In the genomic region with DNA sequence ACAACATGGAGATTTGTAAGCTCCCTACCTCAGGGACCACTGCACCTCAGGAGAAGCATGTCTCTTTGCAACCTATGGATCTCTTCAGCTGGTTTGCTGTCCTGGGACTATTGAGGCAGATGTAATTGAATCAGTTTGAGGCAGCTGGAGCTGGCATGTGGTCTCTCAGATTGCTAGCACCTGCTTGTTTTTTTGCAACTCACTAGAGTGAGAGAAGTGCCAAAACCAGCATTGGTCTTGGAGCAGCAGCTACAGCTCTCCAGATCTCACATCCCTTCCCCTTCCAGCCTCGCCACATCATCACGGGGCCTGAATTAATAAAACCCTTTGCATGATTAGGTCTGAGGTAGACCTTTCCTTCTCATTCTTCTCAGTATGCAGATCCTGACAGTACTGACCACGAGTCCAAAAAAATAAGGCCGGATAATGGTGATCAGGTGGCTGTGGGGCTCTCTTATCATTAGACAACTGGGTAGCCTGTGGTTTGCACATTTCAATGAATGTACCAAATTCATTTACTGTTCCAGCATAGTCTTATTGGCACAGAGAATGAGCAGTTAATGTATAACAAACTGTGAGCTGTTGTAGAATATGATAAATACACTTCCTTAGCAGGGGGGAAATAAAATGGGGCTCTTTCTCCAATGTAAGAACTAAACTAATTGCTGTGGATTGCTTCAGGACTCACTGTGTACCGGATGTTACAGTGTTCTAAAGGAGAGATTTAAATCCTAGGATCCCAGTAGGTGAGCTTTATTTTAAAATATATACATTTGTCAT, we compare ENCODE assay signal across 10 mouse cellular contexts.
DNase-seq lines count a peak whose midpoint lies in the region; ATAC-seq and TF ChIP-seq lines count a peak whose summit lies in the region.
"Had no signal": no experiment of that assay in that cellular context is flagged by ENCODE, and none has a peak within 500 bp of the region (broad histone marks: within the 10 kb centered on the region; RNA-seq: fewer than 3 reads in every experiment).

No protein-coding gene starts in this region.

- no peak for DNase-seq in forebrain, embryonic 10.5 days (ENCODE audit: extremely low spot score, low spot score)
- no peak for DNase-seq in liver, postnatal 0 days
- peak; percentile 61 for DNase-seq in fibroblast of lung, adult 2 months (ENCODE audit: low read depth)
- no peak for DNase-seq in kidney, postnatal 14 days
- DNase-seq in adrenal gland, adult 2 months, result no peak
- DNase-seq: heart, postnatal 4 days; lung, postnatal 4 days had no signal

- ATAC-seq in forebrain, embryonic 13.5 days, result peak; percentile 69
- ATAC-seq in liver, postnatal 0 days, result no peak
- no peak for ATAC-seq in liver, embryonic 12.5 days
- ATAC-seq in megakaryocyte-erythroid progenitor cell, adult 5-6 weeks (replicated peaks; ENCODE audit: low FRiP score, low TSS enrichment, poor library complexity, severe bottlenecking), result peak; percentile 75

- H3K9ac ChIP-seq in forebrain, embryonic 13.5 days, result no peak overlapping the region
- no peak overlapping the region for H3K9ac ChIP-seq in liver, postnatal 0 days (replicated peaks)
- no peak overlapping the region for H3K9ac ChIP-seq in liver, embryonic 12.5 days

- no peak for TF ChIP-seq CTCF in liver, postnatal 0 days (IDR thresholded peaks at IDR 0.05; ENCODE audit: low read depth)

- H3K36me3 ChIP-seq in forebrain, embryonic 13.5 days (ENCODE audit: poor library complexity, severe bottlenecking), result no peaks in the 10 kb centered on the region
- H3K36me3 ChIP-seq in forebrain, embryonic 10.5 days (replicated peaks), result no peaks in the 10 kb centered on the region
- H3K36me3 ChIP-seq in liver, postnatal 0 days (replicated peaks; ENCODE audit: insufficient read depth, low read length), result no peaks in the 10 kb centered on the region
- H3K36me3 ChIP-seq in liver, embryonic 12.5 days, result no peaks in the 10 kb centered on the region

- WGBS in forebrain, embryonic 13.5 days, result 70% methylated on average over 5 of the region's 5 CpGs
- WGBS in forebrain, embryonic 10.5 days, result 87% methylated on average over 5 of the region's 5 CpGs
- WGBS in liver, postnatal 0 days (ENCODE audit: insufficient replicate concordance), result 65% methylated on average over 5 of the region's 5 CpGs
- whole genome bisulfite sequencing in liver, embryonic 12.5 days (ENCODE audit: insufficient replicate concordance), result 60% methylated on average over 5 of the region's 5 CpGs

- H3K4me2 ChIP-seq in forebrain, embryonic 13.5 days, result no peak overlapping the region
- no peak overlapping the region for H3K4me2 ChIP-seq in liver, postnatal 0 days (ENCODE audit: low read depth, low read length)
- no peak overlapping the region for H3K4me2 ChIP-seq in liver, embryonic 12.5 days

- H3K4me3 ChIP-seq in forebrain, embryonic 13.5 days, result no peak overlapping the region
- H3K4me3 ChIP-seq in forebrain, embryonic 10.5 days, result no peak overlapping the region
- H3K4me3 ChIP-seq in liver, postnatal 0 days (ENCODE audit: low read depth, low read length), result no peak overlapping the region
- no peak overlapping the region for H3K4me3 ChIP-seq in liver, embryonic 12.5 days

- H3K9me3 ChIP-seq in forebrain, embryonic 13.5 days (replicated peaks), result no peaks in the 10 kb centered on the region
- no peaks in the 10 kb centered on the region for H3K9me3 ChIP-seq in forebrain, embryonic 10.5 days
- no peaks in the 10 kb centered on the region for H3K9me3 ChIP-seq in liver, postnatal 0 days (ENCODE audit: low read length)
- H3K9me3 ChIP-seq in liver, embryonic 12.5 days (replicated peaks), result no peaks in the 10 kb centered on the region

- H3K27ac ChIP-seq in forebrain, embryonic 13.5 days, result no peak overlapping the region
- no peak overlapping the region for H3K27ac ChIP-seq in forebrain, embryonic 10.5 days
- 0 out of 2 replicates have a peak overlapping the region, but pooled peaks have one; percentile 2 for H3K27ac ChIP-seq in liver, postnatal 0 days (ENCODE audit: low read depth)
- H3K27ac ChIP-seq in liver, embryonic 12.5 days, result no peak overlapping the region

- peaks cover 12% of the 10 kb centered on the region; the same call in 1 of the 2 replicates for H3K4me1 ChIP-seq in forebrain, embryonic 13.5 days
- H3K4me1 ChIP-seq in forebrain, embryonic 10.5 days, result no peaks in the 10 kb centered on the region
- H3K4me1 ChIP-seq in liver, postnatal 0 days (ENCODE audit: insufficient read depth), result no peaks in the 10 kb centered on the region
- no peaks in the 10 kb centered on the region for H3K4me1 ChIP-seq in liver, embryonic 12.5 days

- TF ChIP-seq EP300 in liver, postnatal 0 days (IDR thresholded peaks at IDR 0.05; ENCODE audit: low read depth), result no peak

- no peaks in the 10 kb centered on the region for H3K27me3 ChIP-seq in forebrain, embryonic 13.5 days
- no peaks in the 10 kb centered on the region for H3K27me3 ChIP-seq in forebrain, embryonic 10.5 days (ENCODE audit: poor library complexity, severe bottlenecking)
- H3K27me3 ChIP-seq in liver, postnatal 0 days (ENCODE audit: insufficient read depth, low read length), result no peaks in the 10 kb centered on the region
- no peaks in the 10 kb centered on the region for H3K27me3 ChIP-seq in liver, embryonic 12.5 days (replicated peaks)

Comparison
In these comparisons a context has a peak if more than half of its experiments do, and no peak if none do; other contexts are left out.
1. ATAC-seq: peak in forebrain, embryonic 13.5 days (single experiment) and megakaryocyte-erythroid progenitor cell, adult 5-6 weeks (single experiment); none in liver, postnatal 0 days (single experiment) and liver, embryonic 12.5 days (single experiment).